Mouse (Mus musculus) layer of hippocampus, adult 11-12 months (tissue): Measurements from ENCODE around the gene Tcf23.

Experiments used
- DNase-seq: peaks from one replicate; pipeline ENCODE4 v3.0.0; 2022; ENCODE audit warnings: low spot score

The Tcf23 gene

GRCm38 (mm10) chr5:30968416-30968815 is at the start of gene Tcf23:
Gene Tcf23, plus strand, starts transcription at chr5:30968662.
- DNase-seq, result no peak

- no peak for DNase-seq
Measured at GRCm38 (mm10) chr5:30918691-30919090, 49.8 kb upstream of the Tcf23 start.

- DNase-seq, result no peak
Measured at GRCm38 (mm10) chr5:30919831-30920614, 48.4 kb upstream of the Tcf23 start.

GRCm38 (mm10) chr5:30920621-30921020 is 47.8 kb upstream of the Tcf23 start:
- DNase-seq, result peak; percentile 40

- DNase-seq, result peak; percentile 92
Measured at GRCm38 (mm10) chr5:30921256-30922033, 47.0 kb upstream of the Tcf23 start, which contains the start of gene Khk. Gene Khk, plus strand, starts transcription at chr5:30921431.

GRCm38 (mm10) chr5:30922581-30923041 is 45.9 kb upstream of the Tcf23 start:
- no peak for DNase-seq

- no peak for DNase-seq
Measured at GRCm38 (mm10) chr5:30923119-30923518, 45.3 kb upstream of the Tcf23 start.

- DNase-seq, result no peak
Measured at GRCm38 (mm10) chr5:30924614-30925013, 43.8 kb upstream of the Tcf23 start.

GRCm38 (mm10) chr5:30925217-30925616 is 43.2 kb upstream of the Tcf23 start:
- DNase-seq, result no peak

- no peak for DNase-seq
Measured at GRCm38 (mm10) chr5:30926073-30926472, 42.4 kb upstream of the Tcf23 start.

- DNase-seq, result peak; percentile 63
Measured at GRCm38 (mm10) chr5:30927945-30928529, 40.4 kb upstream of the Tcf23 start.

GRCm38 (mm10) chr5:30930121-30930520 is 38.3 kb upstream of the Tcf23 start:
- DNase-seq, result peak; percentile 87

- DNase-seq, result no peak
Measured at GRCm38 (mm10) chr5:30930846-30931245, 37.6 kb upstream of the Tcf23 start.

- DNase-seq, result no peak
Measured at GRCm38 (mm10) chr5:30931378-30931777, 37.1 kb upstream of the Tcf23 start.

GRCm38 (mm10) chr5:30933705-30934104 is 34.8 kb upstream of the Tcf23 start:
- no peak for DNase-seq

- no peak for DNase-seq
Measured at GRCm38 (mm10) chr5:30934725-30935461, 33.6 kb upstream of the Tcf23 start.

- DNase-seq, result no peak
Measured at GRCm38 (mm10) chr5:30943004-30943403, 25.5 kb upstream of the Tcf23 start.

- no peak for DNase-seq
Measured at GRCm38 (mm10) chr5:30944344-30944743, 24.1 kb upstream of the Tcf23 start.

GRCm38 (mm10) chr5:30944956-30945781 is 23.3 kb upstream of the Tcf23 start, which contains the start of gene Cgref1:
Gene Cgref1, minus strand, starts transcription at chr5:30945591.
- DNase-seq, result peak; percentile 66

GRCm38 (mm10) chr5:30948620-30949019 is 19.8 kb upstream of the Tcf23 start:
- DNase-seq, result no peak
